Mouse (Mus musculus) liver, adult 2 months (tissue): Measurements from ENCODE around the gene Hopx.

Source experiments
- CTCF ChIP-seq: fragments of 200-500 bp; IDR thresholded peaks from 2 replicates; pipeline ENCODE4 v1.5.1; 2011; ENCODE audit warnings: low read depth, low read length, control low read depth
- POLR2A ChIP-seq: fragments of 200-500 bp; IDR thresholded peaks from 2 replicates; pipeline ENCODE4 v1.6.1; 2011; ENCODE audit warnings: low read length, control low read depth; ENCODE audit not compliant: insufficient read depth; ENCODE audit errors: extremely low read depth

- TF ChIP-seq CTCF (no peak), POLR2A (no peak)
Measured at GRCm38 (mm10) chr5:77126415-77126968, 11.6 kb upstream of the Hopx start.
